Mouse (Mus musculus) intestine, embryonic 14.5 days (tissue): ENCODE measurements around the gene Utrn. TPM values are rescaled to one million over a fixed set of nuclear protein-coding genes. Genes with fewer than 3 reads are reported as not detected.

Experiments
- ATAC-seq: fragments of 200-750 bp; cut with Nextera tagmentation; replicated peaks from 2 replicates; pipeline ENCODE4 v1.8.0; 2017; ENCODE audit warnings: low read depth, moderate number of reproducible peaks, moderate TSS enrichment, moderate library complexity; ENCODE audit not compliant: low FRiP score, low TSS enrichment
- DNase-seq: peaks from one replicate; pipeline ENCODE4 v3.0.0-alpha.2; 2018; ENCODE audit warnings: low spot score
- H3K27ac ChIP-seq: fragments of 300-500 bp; sonication (generic); 2 replicates; pipeline ENCODE4 v1.5.1; 2014; ENCODE audit warnings: low read depth, mild to moderate bottlenecking, control low read depth
- H3K27me3 ChIP-seq: fragments of 300-500 bp; sonication (generic); replicated peaks from 2 replicates; pipeline ENCODE4 v1.6.1; 2014; ENCODE audit warnings: low read length, control low read depth; ENCODE audit not compliant: control insufficient read depth, insufficient read depth
- H3K36me3 ChIP-seq: fragments of 300-500 bp; sonication (generic); 2 replicates; pipeline ENCODE4 v1.6.1; 2014; ENCODE audit warnings: low read length, control low read depth; ENCODE audit not compliant: control insufficient read depth, insufficient read depth
- H3K4me1 ChIP-seq: fragments of 300-500 bp; sonication (generic); replicated peaks from 2 replicates; pipeline ENCODE4 v1.6.1; 2014; ENCODE audit warnings: low read length, control low read depth, mixed read lengths; ENCODE audit not compliant: control insufficient read depth, insufficient read depth
- H3K4me2 ChIP-seq: fragments of 300-500 bp; sonication (generic); 2 replicates; pipeline ENCODE4 v1.6.1; 2014; ENCODE audit warnings: low read length
- H3K4me3 ChIP-seq: fragments of 300-500 bp; sonication (generic); 2 replicates; pipeline ENCODE4 v1.5.1; 2014; ENCODE audit warnings: low read depth, low read length, control low read depth, mixed read lengths
- H3K9ac ChIP-seq: fragments of 300-500 bp; sonication (generic); 2 replicates; pipeline ENCODE4 v1.6.1; 2014; ENCODE audit warnings: mild to moderate bottlenecking, low read length
- H3K9me3 ChIP-seq: fragments of 300-500 bp; sonication (generic); 2 replicates; pipeline ENCODE4 v1.6.1; 2016; ENCODE audit warnings: low read length, control low read depth; ENCODE audit not compliant: control insufficient read depth
- WGBS: fragments of 180-500 bp; shearing (Covaris S2); extraction: QIAGEN DNeasy Blood & Tissue Kit; methylation state at CpG from one replicate; pipeline ENCODE4 v1.1.7; 2014; 5-methylcytosine and 5-hydroxymethylcytosine counted together
- polyA plus RNA-seq: library from polyadenylated mRNA; unstranded; fragments of >200 nt; fragmentation: Nextera tagmentation; extraction: Ambion mirVana; gene quantifications from 2 replicates; pipeline ENCODE4 v1.2.1, GENCODE M21; 2014

Utrn gene
- polyA plus RNA-seq, 1 experiment from 2014 or later = 55.1 TPM

- Histone ChIP-seq H3K9me3 (peaks cover 7% of the 10 kb centered on the region; the same call in 1 of the 2 replicates), H3K4me2 (no peak overlapping the region), H3K4me3 (no peak overlapping the region), H3K9ac (no peak overlapping the region), H3K36me3 (peaks cover 40% of the 10 kb centered on the region), H3K27me3 (no peaks in the 10 kb centered on the region), H3K4me1 (no peaks in the 10 kb centered on the region), H3K27ac (no peak overlapping the region)
- DNase-seq (no peak), ATAC-seq (no peak)
- WGBS = 62% methylated on average over 5 of the region's 5 CpGs
Measured at GRCm38 (mm10) chr10:12731459-12731858, 137.7 kb downstream of the Utrn start.

DNA sequence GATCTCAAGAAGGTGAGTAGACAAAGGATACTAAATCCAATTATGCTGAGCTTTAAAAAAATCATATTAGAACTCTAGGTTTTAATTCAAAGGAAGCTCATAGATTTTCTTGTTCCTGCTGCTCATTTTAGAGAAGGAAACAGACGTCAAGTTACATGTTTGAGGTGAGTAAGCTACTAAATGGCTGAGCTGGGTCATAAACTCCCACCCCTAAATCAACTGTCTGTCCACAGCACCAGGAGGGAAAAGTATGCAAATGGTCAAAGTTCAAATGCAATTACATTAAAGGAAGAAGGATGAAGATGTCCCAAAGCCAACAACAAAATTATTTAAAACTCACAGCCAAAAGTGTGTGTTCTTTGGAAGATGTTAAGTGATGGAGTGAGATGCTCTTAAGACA is 139.5 kb downstream of the Utrn start:
- H3K4me3 ChIP-seq = no peak overlapping the region
- H3K4me2 ChIP-seq = no peak overlapping the region
- ATAC-seq (no peak), DNase-seq (no peak)
- H3K9ac ChIP-seq = no peak overlapping the region
- WGBS = 26% methylated on average over 1 of the region's 1 CpGs
- no peak overlapping the region for H3K27ac ChIP-seq
- peaks cover 29% of the 10 kb centered on the region for H3K36me3 ChIP-seq
- H3K27me3 ChIP-seq = no peaks in the 10 kb centered on the region
- peaks cover 2% of the 10 kb centered on the region; the same call in 1 of the 2 replicates for H3K9me3 ChIP-seq
- no peaks in the 10 kb centered on the region for H3K4me1 ChIP-seq

DNA sequence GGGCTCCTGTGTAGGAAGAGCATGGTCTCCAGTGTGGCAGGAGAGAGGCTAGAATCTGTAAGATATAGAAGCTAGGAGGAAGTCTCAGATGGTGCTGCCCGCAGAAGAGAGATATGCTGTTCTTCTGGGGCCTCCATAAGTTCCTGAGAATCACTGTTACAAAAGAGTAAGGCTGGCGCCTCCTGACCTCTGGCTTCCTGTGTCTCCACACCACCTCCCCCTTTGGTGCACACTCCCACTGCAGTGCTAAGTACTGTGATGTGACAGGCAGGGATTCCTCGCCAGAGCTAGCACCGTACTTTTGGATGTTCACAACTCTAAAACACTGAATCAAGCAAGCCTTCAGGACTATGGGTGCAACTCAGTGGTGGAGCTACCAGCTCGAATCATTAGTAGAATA is 140.1 kb downstream of the Utrn start:
- no peak overlapping the region for H3K9ac ChIP-seq
- H3K27ac ChIP-seq = no peak overlapping the region
- no peaks in the 10 kb centered on the region for H3K27me3 ChIP-seq
- 72% methylated on average over 5 of the region's 5 CpGs for WGBS
- no peaks in the 10 kb centered on the region for H3K9me3 ChIP-seq
- H3K36me3 ChIP-seq = peaks cover 24% of the 10 kb centered on the region
- no peak overlapping the region for H3K4me3 ChIP-seq
- DNase-seq (no peak), ATAC-seq (no peak)
- no peak overlapping the region for H3K4me2 ChIP-seq
- H3K4me1 ChIP-seq = no peaks in the 10 kb centered on the region

DNA sequence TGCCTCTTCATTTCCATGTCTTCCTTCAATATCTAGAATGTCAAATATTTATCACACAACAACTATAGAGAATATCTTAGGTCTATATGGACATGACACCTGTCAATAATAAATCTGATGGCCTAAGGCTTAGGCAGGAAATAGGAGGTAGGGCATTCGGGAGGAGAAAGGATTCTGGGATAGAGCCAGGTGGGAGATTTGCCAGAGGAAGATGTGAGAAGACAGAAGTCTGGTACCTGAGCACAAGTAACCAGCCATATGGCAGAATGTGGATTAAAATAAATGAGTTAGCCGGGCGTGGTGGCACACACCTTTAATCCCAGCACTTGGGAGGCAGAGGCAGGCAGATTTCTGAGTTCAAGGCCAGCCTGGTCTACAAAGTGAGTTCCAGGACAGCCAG is 141.3 kb downstream of the Utrn start:
- ATAC-seq = no peak
- peaks cover 19% of the 10 kb centered on the region for H3K36me3 ChIP-seq
- WGBS = 89% methylated on average over 3 of the region's 3 CpGs

GRCm38 (mm10) chr10:12726041-12726608 is 143.0 kb downstream of the Utrn start:
- Histone ChIP-seq H3K9me3 (no peaks in the 10 kb centered on the region), H3K4me1 (no peaks in the 10 kb centered on the region), H3K4me3 (no peak overlapping the region), H3K36me3 (peaks cover 22% of the 10 kb centered on the region), H3K27ac (no peak overlapping the region), H3K4me2 (no peak overlapping the region), H3K27me3 (no peaks in the 10 kb centered on the region), H3K9ac (no peak overlapping the region)
- ATAC-seq (peak; percentile 88), DNase-seq (peak; percentile 54)
- WGBS = 68% methylated on average over 13 of the region's 13 CpGs

More for the DNA sequence above, 141.3 kb downstream of the Utrn start:
- Histone ChIP-seq H3K27me3 (no peaks in the 10 kb centered on the region), H3K4me1 (no peaks in the 10 kb centered on the region), H3K9me3 (no peaks in the 10 kb centered on the region), H3K27ac (no peak overlapping the region), H3K4me3 (no peak overlapping the region), H3K4me2 (no peak overlapping the region), H3K9ac (no peak overlapping the region)
- no peak for DNase-seq

DNA sequence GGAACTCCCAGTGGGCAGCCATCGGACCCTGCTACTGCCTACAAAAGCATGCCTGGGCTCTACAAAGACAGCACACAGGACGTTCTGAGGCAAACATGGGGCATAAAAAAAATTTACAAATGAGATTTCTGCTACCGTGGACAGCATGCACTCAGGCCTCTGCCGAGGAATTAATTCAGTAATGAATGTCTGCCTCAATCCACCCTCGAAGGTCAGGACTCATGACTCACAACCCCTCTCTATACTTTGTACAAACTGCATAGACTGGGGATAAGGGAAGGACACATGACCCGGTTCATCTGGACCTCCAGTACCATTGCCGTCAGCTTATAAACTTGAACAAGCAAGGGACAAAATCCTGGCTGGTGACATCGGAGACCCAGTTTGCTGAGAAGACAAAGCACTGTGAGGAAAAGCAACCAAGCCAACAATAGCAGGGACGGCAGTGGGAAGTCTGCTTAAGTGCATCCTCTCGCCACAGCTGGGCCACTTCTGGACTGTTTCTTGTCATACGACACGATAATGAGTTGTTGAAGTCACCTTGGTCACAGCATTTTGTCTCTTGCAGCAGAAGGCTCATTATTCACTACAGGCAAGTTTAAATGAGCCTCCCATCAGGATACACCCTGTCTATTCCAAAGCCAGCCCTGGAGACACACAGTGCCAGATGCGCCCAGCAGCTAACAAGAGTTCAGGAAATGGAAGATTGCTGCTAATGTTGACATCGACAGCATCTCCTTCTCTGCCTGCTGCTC is 144.7 kb downstream of the Utrn start:
- no peak overlapping the region for H3K4me2 ChIP-seq
- no peaks in the 10 kb centered on the region for H3K4me1 ChIP-seq
- H3K27ac ChIP-seq = no peak overlapping the region
- DNase-seq (no peak), ATAC-seq (no peak)
- peaks cover 26% of the 10 kb centered on the region for H3K36me3 ChIP-seq
- H3K4me3 ChIP-seq = no peak overlapping the region
- no peak overlapping the region for H3K9ac ChIP-seq
- H3K27me3 ChIP-seq = no peaks in the 10 kb centered on the region
- 56% methylated on average over 14 of the region's 14 CpGs for WGBS
- no peaks in the 10 kb centered on the region for H3K9me3 ChIP-seq

GRCm38 (mm10) chr10:12723269-12723668 is 145.9 kb downstream of the Utrn start:
- Histone ChIP-seq H3K4me2 (no peak overlapping the region), H3K9ac (no peak overlapping the region), H3K4me1 (no peaks in the 10 kb centered on the region), H3K9me3 (no peaks in the 10 kb centered on the region), H3K4me3 (no peak overlapping the region), H3K27ac (no peak overlapping the region), H3K36me3 (peaks cover 23% of the 10 kb centered on the region), H3K27me3 (no peaks in the 10 kb centered on the region)
- WGBS = 57% methylated on average over 3 of the region's 3 CpGs
- ATAC-seq = no peak
- DNase-seq = no peak

GRCm38 (mm10) chr10:12722111-12722510 is 147.1 kb downstream of the Utrn start:
- no peak for DNase-seq
- Histone ChIP-seq H3K27me3 (no peaks in the 10 kb centered on the region), H3K4me2 (no peak overlapping the region), H3K36me3 (peaks cover 15% of the 10 kb centered on the region), H3K27ac (no peak overlapping the region), H3K9ac (no peak overlapping the region), H3K9me3 (no peaks in the 10 kb centered on the region), H3K4me1 (no peaks in the 10 kb centered on the region), H3K4me3 (no peak overlapping the region)
- no peak for ATAC-seq
- 88% methylated on average over 2 of the region's 2 CpGs for WGBS

DNA sequence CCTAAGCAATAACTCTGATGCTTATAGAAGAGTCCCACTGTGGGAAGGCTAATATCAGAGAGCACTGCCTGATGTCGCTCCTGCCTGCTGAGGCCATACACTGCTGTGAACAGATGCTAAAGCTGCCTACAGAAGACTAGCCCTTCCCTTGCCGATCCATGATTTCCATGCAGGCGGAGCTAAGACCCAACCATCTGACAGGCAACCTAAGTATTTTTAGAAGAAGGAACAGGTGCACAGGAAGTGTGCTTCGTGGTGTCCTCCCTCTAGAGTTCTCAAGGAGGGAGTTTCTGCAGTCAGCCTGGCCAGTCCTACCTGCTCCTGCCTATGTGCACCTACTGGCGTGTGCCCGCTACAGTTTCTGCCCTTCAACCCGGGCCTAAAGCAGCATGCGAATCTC is 150.8 kb downstream of the Utrn start:
- no peaks in the 10 kb centered on the region for H3K9me3 ChIP-seq
- no peak overlapping the region for H3K4me3 ChIP-seq
- H3K27me3 ChIP-seq = no peaks in the 10 kb centered on the region
- no peaks in the 10 kb centered on the region for H3K4me1 ChIP-seq
- no peak overlapping the region for H3K4me2 ChIP-seq
- H3K36me3 ChIP-seq = peaks cover 30% of the 10 kb centered on the region
- WGBS = 93% methylated on average over 8 of the region's 8 CpGs
- no peak for DNase-seq
- H3K9ac ChIP-seq = no peak overlapping the region
- ATAC-seq = no peak
- no peak overlapping the region for H3K27ac ChIP-seq
